ENCODE assay signal across 18 mouse cellular contexts in genomic region chr6:129219897-129220517, GRCm38 (mm10). TPM values are rescaled to one million over a fixed set of nuclear protein-coding genes. Genes with fewer than 3 reads are reported as not detected.
DNase-seq lines count a peak whose midpoint lies in the region; ATAC-seq lines count a peak whose summit lies in the region.
"Had no signal": no experiment of that assay in that cellular context is flagged by ENCODE, and none has a peak within 500 bp of the region (broad histone marks: within the 10 kb centered on the region; RNA-seq: fewer than 3 reads in every experiment).

No protein-coding gene starts in this region.

- H3K27me3 ChIP-seq in kidney, embryonic 16.5 days (ENCODE audit: insufficient read depth, low read length), result no peaks in the 10 kb centered on the region
- no peaks in the 10 kb centered on the region for H3K27me3 ChIP-seq in kidney, embryonic 14.5 days (ENCODE audit: control insufficient read depth, insufficient read depth, low read length)
- no peaks in the 10 kb centered on the region for H3K27me3 ChIP-seq in liver, embryonic 13.5 days
- H3K27me3 ChIP-seq: heart, embryonic 13.5 days; midbrain, embryonic 13.5 days; neural tube, embryonic 12.5 days had no signal

- H3K4me2 ChIP-seq in kidney, embryonic 16.5 days (replicated peaks; ENCODE audit: low read depth, low read length), result no peak overlapping the region
- no peak overlapping the region for H3K4me2 ChIP-seq in kidney, embryonic 14.5 days (replicated peaks; ENCODE audit: low read depth, low read length)
- H3K4me2 ChIP-seq in liver, embryonic 13.5 days, result peak overlapping the region; percentile 38
- H3K4me2 ChIP-seq: heart, embryonic 13.5 days; lung, embryonic 14.5 days; midbrain, embryonic 13.5 days; neural tube, embryonic 12.5 days had no signal

- H3K9me3 ChIP-seq in kidney, embryonic 16.5 days (ENCODE audit: low read length), result no peaks in the 10 kb centered on the region
- no peaks in the 10 kb centered on the region for H3K9me3 ChIP-seq in kidney, embryonic 14.5 days (ENCODE audit: control insufficient read depth, low read length)
- H3K9me3 ChIP-seq in liver, embryonic 13.5 days (replicated peaks), result no peaks in the 10 kb centered on the region
- H3K9me3 ChIP-seq: heart, embryonic 13.5 days; midbrain, embryonic 13.5 days; neural tube, embryonic 12.5 days had no signal

- 72% methylated on average over 3 of the region's 3 CpGs for WGBS in kidney, embryonic 16.5 days
- WGBS in kidney, embryonic 14.5 days, result 69% methylated on average over 3 of the region's 3 CpGs
- 51% methylated on average over 3 of the region's 3 CpGs for WGBS in liver, embryonic 13.5 days (ENCODE audit: insufficient replicate concordance)

- intact Hi-C loops in left cerebral cortex, postnatal 14 days (cut with DNase I), result no loop called here

- H3K4me3 ChIP-seq in kidney, embryonic 16.5 days (ENCODE audit: low read length), result no peak overlapping the region
- no peak overlapping the region for H3K4me3 ChIP-seq in kidney, embryonic 14.5 days (ENCODE audit: low read length)
- no peak overlapping the region for H3K4me3 ChIP-seq in liver, embryonic 13.5 days (replicated peaks)
- H3K4me3 ChIP-seq: heart, embryonic 13.5 days; layer of hippocampus, adult 2 months; midbrain, embryonic 13.5 days; neural tube, embryonic 12.5 days had no signal

- no peak overlapping the region for H3K9ac ChIP-seq in kidney, embryonic 16.5 days (replicated peaks; ENCODE audit: low read length)
- H3K9ac ChIP-seq in kidney, embryonic 14.5 days (ENCODE audit: low read depth, low read length), result no peak overlapping the region
- no peak overlapping the region for H3K9ac ChIP-seq in liver, embryonic 13.5 days
- H3K9ac ChIP-seq: heart, embryonic 13.5 days; lung, embryonic 14.5 days; midbrain, embryonic 13.5 days; neural tube, embryonic 12.5 days had no signal

- ATAC-seq in kidney, embryonic 16.5 days (ENCODE audit: low FRiP score, low TSS enrichment), result no peak
- no peak for ATAC-seq in kidney, embryonic 14.5 days (ENCODE audit: low FRiP score, low TSS enrichment)
- peak; percentile 77 for ATAC-seq in liver, embryonic 13.5 days (ENCODE audit: low read depth)
- peak; percentile 49 for ATAC-seq in megakaryocyte progenitor cell, adult 5-6 weeks (replicated peaks; ENCODE audit: poor library complexity)
- ATAC-seq: intestine, postnatal 0 days; midbrain, embryonic 13.5 days had no signal

- H3K36me3 ChIP-seq in kidney, embryonic 16.5 days (ENCODE audit: insufficient read depth, low read length), result no peaks in the 10 kb centered on the region
- H3K36me3 ChIP-seq in kidney, embryonic 14.5 days (ENCODE audit: control insufficient read depth, insufficient read depth, low read length), result no peaks in the 10 kb centered on the region
- no peaks in the 10 kb centered on the region for H3K36me3 ChIP-seq in liver, embryonic 13.5 days
- H3K36me3 ChIP-seq: heart, embryonic 13.5 days; midbrain, embryonic 13.5 days; neural tube, embryonic 12.5 days had no signal

- peaks cover 11% of the 10 kb centered on the region; the same call in 1 of the 2 replicates for H3K4me1 ChIP-seq in kidney, embryonic 16.5 days (ENCODE audit: insufficient read depth, low read length)
- no peaks in the 10 kb centered on the region for H3K4me1 ChIP-seq in kidney, embryonic 14.5 days (ENCODE audit: control insufficient read depth, insufficient read depth, low read length)
- peaks cover 56% of the 10 kb centered on the region for H3K4me1 ChIP-seq in liver, embryonic 13.5 days (replicated peaks)
- H3K4me1 ChIP-seq: midbrain, embryonic 13.5 days; neural tube, embryonic 12.5 days had no signal

- peak overlapping the region; percentile 53 for H3K27ac ChIP-seq in kidney, embryonic 16.5 days (ENCODE audit: low read length)
- H3K27ac ChIP-seq in kidney, embryonic 14.5 days (ENCODE audit: low read depth, low read length), result no peak overlapping the region
- peak overlapping the region; percentile 50 for H3K27ac ChIP-seq in liver, embryonic 13.5 days
- H3K27ac ChIP-seq: heart, embryonic 13.5 days; layer of hippocampus, adult 2 months; midbrain, embryonic 13.5 days; neural tube, embryonic 12.5 days had no signal

- peak; percentile 22 for DNase-seq in NIH3T3 (ENCODE audit: low read depth)
- peak; percentile 50 for DNase-seq in liver, embryonic 13.5 days
- no peak for DNase-seq in B cell, adult 2 months
- DNase-seq in left cerebral cortex, postnatal 14 days (ENCODE audit: low spot score in 2 of 2), result no peak
- no peak for DNase-seq in adrenal gland, postnatal 25 days
- DNase-seq: cerebellum, adult 2 months; lung, embryonic 14.5 days; retina, postnatal 1 day had no signal

RNA-seq across cellular contexts. Expression of gene Clec2d, which starts 39.6 kb away (rescaled TPM):
- 0.90 and 0.91 TPM in 2 replicates for polyA plus RNA-seq in kidney, embryonic 16.5 days (2015; fragmentation: Nextera tagmentation; extraction: Ambion mirVana)
- 0.31 and 0.58 TPM in 2 replicates for polyA plus RNA-seq in kidney, embryonic 14.5 days (2014; fragmentation: Nextera tagmentation; extraction: Ambion mirVana)
- 0.13 and 0.15 TPM in 2 replicates for polyA plus RNA-seq in liver, embryonic 13.5 days (2015; fragmentation: Nextera tagmentation; extraction: Ambion mirVana)
- 16.8 and 26.4 TPM in 2 replicates for total RNA-seq in megakaryocyte progenitor cell, adult 5-6 weeks (2015)
- 101 and 118 TPM in 2 replicates for total RNA-seq in megakaryocyte progenitor cell, adult 5-6 weeks (2017)
- total RNA-seq in left cerebral cortex, postnatal 14 days (2021), result 1 to 10 TPM; 6.1 to 8.0 TPM
- 42.2 and 43.0 TPM in 2 replicates for total RNA-seq in adrenal gland, postnatal 25 days (2021)
- polyA plus RNA-seq: hindbrain, embryonic 11.5 days; neural tube, embryonic 12.5 days had no signal

RNA-seq across cellular contexts. Expression of gene Cd69, which starts 55.2 kb away (rescaled TPM):
- 0.13 TPM in 1 of 2 replicates, not detected in the other for polyA plus RNA-seq in kidney, embryonic 16.5 days (2015; fragmentation: Nextera tagmentation; extraction: Ambion mirVana)
- 0.04 and 0.11 TPM in 2 replicates for polyA plus RNA-seq in kidney, embryonic 14.5 days (2014; fragmentation: Nextera tagmentation; extraction: Ambion mirVana)
- polyA plus RNA-seq in liver, embryonic 13.5 days (2015; fragmentation: Nextera tagmentation; extraction: Ambion mirVana), result 0.91 and 1.2 TPM in 2 replicates
- 128 and 146 TPM in 2 replicates for total RNA-seq in megakaryocyte progenitor cell, adult 5-6 weeks (2015)
- total RNA-seq in megakaryocyte progenitor cell, adult 5-6 weeks (2017), result 109 and 150 TPM in 2 replicates
- total RNA-seq in left cerebral cortex, postnatal 14 days (2021), result not detected
- 0.15 TPM in 1 of 2 replicates, not detected in the other for total RNA-seq in adrenal gland, postnatal 25 days (2021)
- total RNA-seq: gastrocnemius, adult 8-10 months; layer of hippocampus, adult 2 months had no signal
- polyA plus RNA-seq: heart, embryonic 13.5 days; lung, embryonic 14.5 days; midbrain, embryonic 13.5 days; neural tube, embryonic 12.5 days had no signal

Comparison
In these comparisons a context has a peak if more than half of its experiments do, and no peak if none do; other contexts are left out.
1. ATAC-seq: peak in liver, embryonic 13.5 days (single experiment) and megakaryocyte progenitor cell, adult 5-6 weeks (single experiment); none in kidney, embryonic 16.5 days (single experiment) and kidney, embryonic 14.5 days (single experiment).
2. DNase-seq: peak in NIH3T3 (single experiment) and liver, embryonic 13.5 days (single experiment); none in B cell, adult 2 months (0 of 2), left cerebral cortex, postnatal 14 days (0 of 2) and adrenal gland, postnatal 25 days (single experiment).
3. RNA of gene Cd69, which starts 55.2 kb away (total RNA-seq): 109 to 150 TPM in megakaryocyte progenitor cell, adult 5-6 weeks; 0.15 TPM in adrenal gland, postnatal 25 days and not detected in left cerebral cortex, postnatal 14 days; every median in the first group is over 10 times any median in the second.